Mouse (Mus musculus): ENCODE results near the gene Olfr450. TPM values are rescaled to one million over a fixed set of nuclear protein-coding genes. Genes with fewer than 3 reads are reported as not detected.

Gene Olfr450
- polyA plus RNA-seq (2012; rRNA removed) = not detected in 2 replicates

DNA sequence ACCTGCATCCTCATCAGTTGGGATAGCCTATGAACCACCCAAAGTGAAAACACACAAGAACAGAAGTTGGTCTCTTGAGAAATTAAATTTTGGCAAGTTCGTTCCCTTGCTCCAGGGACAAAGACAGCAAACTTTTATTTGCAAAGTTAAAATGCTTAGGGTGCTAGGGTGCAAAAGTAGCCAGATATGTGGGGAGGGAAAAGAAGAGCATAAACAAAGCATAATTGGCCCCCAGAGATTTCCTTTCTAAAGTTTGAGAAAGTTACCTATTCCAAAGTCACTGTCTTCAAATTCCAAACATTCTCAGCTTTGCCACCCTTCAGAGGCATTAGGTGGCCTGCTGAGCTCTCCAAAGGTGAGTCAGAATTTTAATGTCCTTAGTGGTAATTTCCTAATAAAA is at the start of gene Olfr450:
TSS of gene Olfr450 (plus strand) at position 301 of the 400 bp plus-strand sequence.

DNA sequence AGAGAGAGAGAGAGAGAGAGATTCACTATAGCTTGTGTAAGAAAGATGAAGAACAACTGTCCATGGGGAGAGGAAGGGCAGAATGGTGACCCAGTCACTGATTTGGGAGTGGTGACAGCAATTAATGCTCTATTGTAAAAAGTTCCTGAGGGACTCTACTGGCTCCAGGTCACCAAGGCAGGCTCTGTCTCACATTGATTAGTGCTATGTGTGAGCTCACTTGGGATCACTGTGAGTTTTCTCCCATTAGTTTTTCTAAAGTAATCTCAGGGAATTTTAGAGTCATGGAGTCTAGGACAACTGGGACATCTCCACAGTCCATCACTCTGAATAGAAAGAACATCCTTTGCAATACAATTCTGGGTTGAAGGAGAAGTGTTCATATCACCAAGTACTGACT is 26.9 kb upstream of the Olfr450 start, which contains the start of gene Olfr452:
TSS of gene Olfr452 (plus strand) at position 301 of the 400 bp plus-strand sequence.

DNA sequence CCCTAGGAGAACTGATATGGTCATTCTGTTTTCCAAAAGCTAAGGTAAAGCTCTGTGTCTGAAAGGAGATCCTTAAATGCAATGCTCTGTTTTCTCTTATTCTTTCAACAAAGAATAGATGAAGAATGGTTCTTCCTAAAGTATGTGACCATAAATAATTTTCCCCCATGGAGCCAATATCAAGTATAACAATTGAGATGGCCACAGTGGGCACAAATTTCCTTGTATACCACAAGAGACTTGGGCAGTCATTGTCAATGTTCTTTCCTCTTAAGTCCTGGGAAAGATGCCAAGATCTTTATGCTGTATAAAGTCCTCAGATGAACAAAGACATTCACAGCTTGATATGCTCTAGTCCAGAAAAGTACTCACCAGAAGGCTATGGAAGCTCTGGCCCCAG is 22.3 kb downstream of the Olfr450 start, which contains the start of gene Olfr449:
TSS of gene Olfr449 (plus strand) at position 301 of the 400 bp plus-strand sequence.

Other genes with a start within 250 kb of the Olfr450 start
- gene Tcaf3, start 214.2 kb upstream of the Olfr450 start, polyA plus RNA-seq (2012; rRNA removed) = not detected in 2 replicates
- gene Tcaf2, start 166.7 kb upstream of the Olfr450 start, polyA plus RNA-seq (2012; rRNA removed) = 3.1 and 4.4 TPM in 2 replicates
- 10.1 and 10.5 TPM in 2 replicates for gene Tcaf1, start 101.9 kb upstream of the Olfr450 start, polyA plus RNA-seq (2012; rRNA removed)
- gene Olfr453, start 72.6 kb upstream of the Olfr450 start, polyA plus RNA-seq (2012; rRNA removed) = not detected in 2 replicates
- gene Olfr38, start 55.5 kb upstream of the Olfr450 start, polyA plus RNA-seq (2012; rRNA removed) = not detected in 2 replicates
- not detected in 2 replicates for gene Olfr452, start 26.8 kb upstream of the Olfr450 start, polyA plus RNA-seq (2012; rRNA removed)
- not detected in 2 replicates for gene Olfr449, start 22.4 kb downstream of the Olfr450 start, polyA plus RNA-seq (2012; rRNA removed)
- not detected in 2 replicates for gene Olfr448, start 78.5 kb downstream of the Olfr450 start, polyA plus RNA-seq (2012; rRNA removed)
- not detected in 2 replicates for gene Olfr447, start 96.9 kb downstream of the Olfr450 start, polyA plus RNA-seq (2012; rRNA removed)
- not detected in 2 replicates for gene Olfr446, start 109.4 kb downstream of the Olfr450 start, polyA plus RNA-seq (2012; rRNA removed)
- gene Olfr444, start 137.1 kb downstream of the Olfr450 start, polyA plus RNA-seq (2012; rRNA removed) = not detected in 2 replicates

All from colon, adult 2 months (tissue).